Mouse (Mus musculus) G1E-ER4 (cell line): ENCODE measurements around the gene Usp50. TPM values are rescaled to one million over a fixed set of nuclear protein-coding genes. Genes with fewer than 3 reads are reported as not detected.

Source experiments
- GATA1 ChIP-seq: IDR thresholded peaks from one replicate; pipeline ENCODE4 v1.8.0; 2012; ENCODE audit warnings: low read length, inconsistent platforms
- polyA plus RNA-seq: library from polyadenylated mRNA; stranded (reverse); fragments of >175 nt; gene quantifications from 2 replicates; pipeline ENCODE4 v1.2.3, GENCODE M21; 2012

The Usp50 gene
- polyA plus RNA-seq: 0.22 and 0.23 TPM in 2 replicates

GRCm38 (mm10) chr2:126783370-126783769 lies at the start of gene Usp50:
Usp50 (minus strand) TSS chr2:126783470.
- no peak for TF ChIP-seq GATA1

GRCm38 (mm10) chr2:126817414-126817813 lies 34.1 kb upstream of the Usp50 start:
- TF ChIP-seq GATA1: no peak

GRCm38 (mm10) chr2:126816644-126817347 lies 33.5 kb upstream of the Usp50 start:
- TF ChIP-seq GATA1: peak; percentile 63

GRCm38 (mm10) chr2:126815822-126816221 lies 32.6 kb upstream of the Usp50 start:
- peak; percentile 62 for TF ChIP-seq GATA1

- no peak for TF ChIP-seq GATA1
These were observed 18.7 kb upstream of the Usp50 start for GRCm38 (mm10) chr2:126801980-126802379.

- TF ChIP-seq GATA1: no peak
These were observed 15.2 kb upstream of the Usp50 start for GRCm38 (mm10) chr2:126798455-126798854.

GRCm38 (mm10) chr2:126795708-126796107 lies 12.4 kb upstream of the Usp50 start:
- TF ChIP-seq GATA1: no peak

- TF ChIP-seq GATA1: no peak
These were observed 9.3 kb upstream of the Usp50 start for GRCm38 (mm10) chr2:126792611-126793010.

- TF ChIP-seq GATA1: no peak
These were observed 4.6 kb upstream of the Usp50 start for GRCm38 (mm10) chr2:126787721-126788342.

- TF ChIP-seq GATA1: no peak
These were observed 837 bp downstream of the Usp50 start for GRCm38 (mm10) chr2:126782433-126782832.

- TF ChIP-seq GATA1: no peak
These were observed 1.8 kb downstream of the Usp50 start for GRCm38 (mm10) chr2:126781478-126781877.

GRCm38 (mm10) chr2:126780286-126780685 lies 3.0 kb downstream of the Usp50 start:
- no peak for TF ChIP-seq GATA1

GRCm38 (mm10) chr2:126778806-126779205 lies 4.5 kb downstream of the Usp50 start:
- TF ChIP-seq GATA1: no peak

- TF ChIP-seq GATA1: no peak
These were observed 6.9 kb downstream of the Usp50 start for GRCm38 (mm10) chr2:126776416-126776815.

- no peak for TF ChIP-seq GATA1
These were observed 7.3 kb downstream of the Usp50 start for GRCm38 (mm10) chr2:126775951-126776350.

- TF ChIP-seq GATA1: no peak
These were observed 11.1 kb downstream of the Usp50 start for GRCm38 (mm10) chr2:126772217-126772616.

GRCm38 (mm10) chr2:126769431-126770181 lies 13.7 kb downstream of the Usp50 start:
- no peak for TF ChIP-seq GATA1
